Mouse (Mus musculus) layer of hippocampus, postnatal 25 days (tissue): ENCODE data around the gene Sgk1. TPM values are rescaled to one million over a fixed set of nuclear protein-coding genes. Genes with fewer than 3 reads are reported as not detected.

Experiments
- DNase-seq, 2 experiments: peaks; one replicate each; pipeline ENCODE4 v3.0.0; 2022; ENCODE audit warnings: mixed read lengths in 2 of 2, low spot score in 1 of 2; ENCODE audit errors: extremely low spot score in 1 of 2
- total RNA-seq, 2 experiments: library from RNA; stranded (reverse); gene quantifications; 2 replicates each; pipeline ENCODE4 v1.2.3; 2021

Gene Sgk1
- total RNA-seq: 10 to 100 TPM; 83.0 to 94.8 TPM

GRCm38 (mm10) chr10:21882184-21883081, at the start of gene Sgk1:
Sgk1 (plus strand) TSS chr10:21882184.
- DNase-seq: peak; percentile 48 to 57

GRCm38 (mm10) chr10:21832282-21832681, 49.7 kb upstream of the Sgk1 start:
- no peak for DNase-seq

- no peak for DNase-seq
Observed at GRCm38 (mm10) chr10:21833757-21834156, 48.2 kb upstream of the Sgk1 start.

- DNase-seq: no peak
Observed at GRCm38 (mm10) chr10:21835077-21835476, 46.9 kb upstream of the Sgk1 start.

GRCm38 (mm10) chr10:21839248-21840155, 42.5 kb upstream of the Sgk1 start:
- no peak for DNase-seq

- DNase-seq: no peak
Observed at GRCm38 (mm10) chr10:21843326-21843725, 38.7 kb upstream of the Sgk1 start.

- DNase-seq: no peak
Observed at GRCm38 (mm10) chr10:21843861-21844260, 38.1 kb upstream of the Sgk1 start.

- DNase-seq: no peak
Observed at GRCm38 (mm10) chr10:21844391-21844790, 37.6 kb upstream of the Sgk1 start.

GRCm38 (mm10) chr10:21845601-21846282, 36.2 kb upstream of the Sgk1 start:
- no peak for DNase-seq

GRCm38 (mm10) chr10:21846366-21846765, 35.6 kb upstream of the Sgk1 start:
- DNase-seq: no peak

- DNase-seq: no peak
Observed at GRCm38 (mm10) chr10:21847026-21847820, 34.8 kb upstream of the Sgk1 start.

- no peak for DNase-seq
Observed at GRCm38 (mm10) chr10:21847931-21848670, 33.9 kb upstream of the Sgk1 start.

GRCm38 (mm10) chr10:21849251-21849650, 32.7 kb upstream of the Sgk1 start:
- no peak for DNase-seq

- no peak for DNase-seq
Observed at GRCm38 (mm10) chr10:21850330-21850729, 31.7 kb upstream of the Sgk1 start.

GRCm38 (mm10) chr10:21853122-21853521, 28.9 kb upstream of the Sgk1 start:
- no peak for DNase-seq

GRCm38 (mm10) chr10:21853566-21854328, 28.2 kb upstream of the Sgk1 start:
- no peak for DNase-seq

GRCm38 (mm10) chr10:21855338-21855737, 26.6 kb upstream of the Sgk1 start:
- DNase-seq: no peak

GRCm38 (mm10) chr10:21857676-21858075, 24.3 kb upstream of the Sgk1 start:
- DNase-seq: no peak
